Comparison of ENCODE assay signal across 34 mouse cellular contexts in genomic region chr4:58557001-58557400, GRCm38 (mm10). TPM values are rescaled to one million over a fixed set of nuclear protein-coding genes. Genes with fewer than 3 reads are reported as not detected.
"Had no signal": no experiment of that assay in that cellular context is flagged by ENCODE, and none has a peak within 500 bp of the region (broad histone marks: within the 10 kb centered on the region; RNA-seq: fewer than 3 reads in every experiment).

No protein-coding gene starts in this region.

- H3K9me3 ChIP-seq: heart, embryonic 12.5 days; heart, embryonic 13.5 days; heart, embryonic 15.5 days; hindbrain, embryonic 10.5 days; hindbrain, embryonic 12.5 days; hindbrain, embryonic 13.5 days; hindbrain, embryonic 15.5 days; intestine, embryonic 15.5 days; kidney, embryonic 15.5 days had no signal

- H3K4me1 ChIP-seq: intestine, embryonic 15.5 days had no signal

- H3K9ac ChIP-seq: heart, embryonic 12.5 days; heart, embryonic 13.5 days; heart, embryonic 15.5 days; hindbrain, embryonic 12.5 days; hindbrain, embryonic 13.5 days; hindbrain, embryonic 14.5 days; hindbrain, embryonic 15.5 days; intestine, embryonic 15.5 days; kidney, embryonic 15.5 days had no signal

- H3K36me3 ChIP-seq: heart, embryonic 12.5 days; heart, embryonic 13.5 days; heart, embryonic 15.5 days; hindbrain, embryonic 10.5 days; hindbrain, embryonic 12.5 days; hindbrain, embryonic 13.5 days; hindbrain, embryonic 15.5 days; intestine, embryonic 15.5 days; kidney, embryonic 15.5 days had no signal

- ATAC-seq: hindbrain, embryonic 16.5 days; hindbrain, postnatal 0 days; inflammation-experienced regulatory T-cells, adult 6 months; intestine, embryonic 15.5 days; intestine, embryonic 16.5 days; intestine, postnatal 0 days had no signal

- H3K27me3 ChIP-seq: heart, embryonic 12.5 days; heart, embryonic 13.5 days; heart, embryonic 15.5 days; intestine, embryonic 15.5 days; kidney, embryonic 15.5 days had no signal

- H3K4me3 ChIP-seq: heart, embryonic 12.5 days; heart, embryonic 13.5 days; heart, embryonic 15.5 days; hindbrain, embryonic 10.5 days; hindbrain, embryonic 12.5 days; hindbrain, embryonic 13.5 days; hindbrain, embryonic 15.5 days; intestine, embryonic 15.5 days; kidney, embryonic 15.5 days; layer of hippocampus, adult 2 months; left cerebral cortex, adult 2 months had no signal

- DNase-seq: heart, postnatal 14 days; heart, postnatal 36 days; heart, postnatal 4 days; kidney, adult 11 months; kidney, adult 18-20 months; kidney, adult 2 months; kidney, adult 8-10 months; kidney, adult 9 months; kidney, postnatal 10 days; kidney, postnatal 14 days; kidney, postnatal 25 days; kidney, postnatal 36 days; kidney, postnatal 4 days; layer of hippocampus, adult 9-11 months; layer of hippocampus, postnatal 36 days had no signal

- H3K4me2 ChIP-seq: heart, embryonic 11.5 days; heart, embryonic 12.5 days; heart, embryonic 13.5 days; heart, embryonic 15.5 days; hindbrain, embryonic 12.5 days; hindbrain, embryonic 13.5 days; hindbrain, embryonic 14.5 days; hindbrain, embryonic 15.5 days; intestine, embryonic 15.5 days; kidney, embryonic 15.5 days had no signal

- H3K27ac ChIP-seq: heart, embryonic 13.5 days; heart, embryonic 15.5 days; hindbrain, embryonic 10.5 days; hindbrain, embryonic 12.5 days; hindbrain, embryonic 13.5 days; hindbrain, embryonic 14.5 days; hindbrain, embryonic 15.5 days; hindbrain, postnatal 0 days; intestine, embryonic 15.5 days; kidney, embryonic 15.5 days; kidney, postnatal 0 days; layer of hippocampus, adult 2 months; left cerebral cortex, adult 2 months had no signal

RNA-seq across cellular contexts. Expression of gene Lpar1, which starts 3.3 kb away (rescaled TPM):
- polyA plus RNA-seq: inflammation-experienced regulatory T-cells, adult 6 months had no signal
